Mouse (Mus musculus) cortical plate, adult 2 months (tissue): ENCODE data around the gene Espn.

ENCODE experiments used
- CTCF ChIP-seq: fragments of 200-500 bp; IDR thresholded peaks from 2 replicates; pipeline ENCODE4 v1.5.1; 2011; ENCODE audit warnings: mild to moderate bottlenecking, control low read depth, low read length; ENCODE audit not compliant: insufficient read depth; ENCODE audit errors: extremely low read depth
- POLR2A ChIP-seq: fragments of 200-500 bp; IDR thresholded peaks from 2 replicates; pipeline ENCODE4 v1.6.1; 2011; ENCODE audit warnings: mild to moderate bottlenecking, low read length, control low read depth; ENCODE audit not compliant: insufficient read depth; ENCODE audit errors: extremely low read depth

DNA sequence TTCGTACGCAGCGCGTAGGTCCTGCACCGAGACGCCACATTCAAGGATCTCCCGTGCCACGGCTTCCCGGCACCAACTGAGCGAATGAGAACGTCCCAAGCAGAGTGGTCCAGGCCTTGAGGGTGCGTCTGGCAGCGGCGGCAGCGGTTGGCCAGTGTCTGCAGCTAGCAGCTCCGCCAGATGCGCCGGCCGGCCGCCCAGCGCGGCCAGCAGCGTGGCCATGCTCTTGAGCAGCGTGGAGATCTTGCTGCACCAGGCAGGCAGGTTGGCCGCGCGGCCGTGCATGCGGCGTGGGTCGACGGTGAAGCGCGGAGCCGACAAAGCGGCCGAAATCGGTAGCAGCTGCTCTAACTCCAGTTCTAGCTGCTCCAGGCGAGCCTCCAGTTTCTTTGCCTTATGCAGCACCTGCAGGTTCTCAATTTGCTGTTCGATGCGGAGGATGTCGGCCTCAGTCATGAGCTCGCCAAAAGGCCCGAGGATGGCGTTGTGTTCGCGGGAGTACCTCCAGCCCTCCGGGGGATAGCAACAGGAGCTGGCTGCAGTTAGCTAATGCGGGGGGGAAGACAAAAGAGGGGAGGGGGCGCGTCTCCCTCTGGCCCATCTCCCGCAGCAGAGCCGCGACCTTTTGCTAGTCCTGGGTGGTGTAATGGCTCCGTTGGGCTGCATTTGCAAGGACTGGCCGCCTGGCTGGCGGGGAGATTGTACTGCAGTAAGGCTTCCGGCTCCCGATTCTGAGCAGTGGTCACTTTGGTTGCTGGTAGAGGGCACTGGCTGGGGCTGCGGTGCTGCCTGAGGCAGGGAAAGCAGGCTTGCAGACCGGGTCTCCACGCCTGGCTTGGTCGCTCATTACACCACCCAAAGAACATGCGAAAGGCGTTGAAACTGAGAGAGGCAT, 25.9 kb downstream of the Espn start:
- no peak for TF ChIP-seq CTCF
- TF ChIP-seq POLR2A, result no peak
